Mouse (Mus musculus): ENCODE data around the gene Tfcp2l1.

DNA sequence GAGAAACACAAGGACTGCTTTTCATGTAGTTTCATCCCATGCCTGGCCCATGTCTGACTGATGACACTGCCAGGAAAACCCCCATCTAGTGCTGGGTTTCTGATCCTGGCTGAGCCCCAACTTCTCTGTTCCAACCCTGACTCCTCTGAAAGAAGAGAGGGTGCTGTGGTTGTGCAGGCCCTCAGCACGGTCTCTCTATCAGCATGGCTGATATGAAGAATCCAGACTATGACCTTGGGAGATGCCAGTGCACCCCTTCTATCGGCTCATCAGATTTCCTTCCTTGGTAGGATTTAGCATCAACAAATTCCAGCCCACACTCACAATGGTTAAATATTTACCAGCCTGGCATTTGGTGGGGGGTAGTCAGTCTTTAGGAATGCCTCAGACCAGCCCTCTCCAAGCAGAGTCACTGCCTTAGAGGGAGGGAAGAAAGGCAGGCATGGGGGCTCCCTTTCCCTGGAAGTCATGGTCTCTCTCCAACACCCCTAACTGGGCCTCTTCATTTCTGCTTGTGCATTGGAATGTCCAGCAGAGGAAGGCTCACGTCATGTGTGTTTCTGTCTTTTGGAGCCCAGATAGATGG lies 33.2 kb downstream of the Tfcp2l1 start:
- TF ChIP-seq CTCF (conservative IDR thresholded peaks at IDR 0.05 in 1 of 2, IDR thresholded peaks at IDR 0.05 in 1 of 2; ENCODE audit: low read depth in 2 of 2, low read length in 2 of 2): no peak
- no peak for TF ChIP-seq POLR2A (IDR thresholded peaks at IDR 0.05; ENCODE audit: low read depth, low read length)
- TF ChIP-seq CHD2 (IDR thresholded peaks at IDR 0.05; ENCODE audit: low read length): no peak

Data from CH12.LX (cell line).